Mouse (Mus musculus): Measurements from ENCODE around the gene Nudcd3. TPM values are rescaled to one million over a fixed set of nuclear protein-coding genes. Genes with fewer than 3 reads are reported as not detected.

The Nudcd3 gene
- polyA plus RNA-seq, 1 experiment from 2014 or later: 39.2 TPM

- Histone ChIP-seq H3K9me3 (ENCODE audit: low read length) (no peaks in the 10 kb centered on the region), H3K27me3 (ENCODE audit: insufficient read depth, low read length) (no peaks in the 10 kb centered on the region), H3K4me1 (ENCODE audit: insufficient read depth, low read length) (no peaks in the 10 kb centered on the region), H3K9ac (replicated peaks; ENCODE audit: low read length) (no peak overlapping the region), H3K36me3 (ENCODE audit: insufficient read depth, low read length) (no peaks in the 10 kb centered on the region), H3K4me3 (ENCODE audit: low read length) (no peak overlapping the region), H3K4me2 (replicated peaks; ENCODE audit: low read depth, low read length) (no peak overlapping the region), H3K27ac (ENCODE audit: low read length) (no peak overlapping the region)
- 95% methylated on average over 7 of the region's 7 CpGs for WGBS
- ATAC-seq (ENCODE audit: low FRiP score, low TSS enrichment): no peak
These were observed 35.4 kb downstream of the Nudcd3 start for GRCm38 (mm10) chr11:6164781-6165180.

GRCm38 (mm10) chr11:6163706-6164105, 36.5 kb downstream of the Nudcd3 start:
- Histone ChIP-seq H3K4me2 (replicated peaks; ENCODE audit: low read depth, low read length) (no peak overlapping the region), H3K36me3 (ENCODE audit: insufficient read depth, low read length) (no peaks in the 10 kb centered on the region), H3K9me3 (ENCODE audit: low read length) (no peaks in the 10 kb centered on the region), H3K27me3 (ENCODE audit: insufficient read depth, low read length) (no peaks in the 10 kb centered on the region), H3K9ac (replicated peaks; ENCODE audit: low read length) (no peak overlapping the region), H3K4me3 (ENCODE audit: low read length) (no peak overlapping the region), H3K27ac (ENCODE audit: low read length) (no peak overlapping the region), H3K4me1 (ENCODE audit: insufficient read depth, low read length) (no peaks in the 10 kb centered on the region)
- 85% methylated on average over 12 of the region's 12 CpGs for WGBS
- ATAC-seq (ENCODE audit: low FRiP score, low TSS enrichment): no peak

GRCm38 (mm10) chr11:6163062-6163461, 37.2 kb downstream of the Nudcd3 start:
- Histone ChIP-seq H3K4me2 (replicated peaks; ENCODE audit: low read depth, low read length) (no peak overlapping the region), H3K4me1 (ENCODE audit: insufficient read depth, low read length) (no peaks in the 10 kb centered on the region), H3K36me3 (ENCODE audit: insufficient read depth, low read length) (no peaks in the 10 kb centered on the region), H3K9me3 (ENCODE audit: low read length) (no peaks in the 10 kb centered on the region), H3K27ac (ENCODE audit: low read length) (no peak overlapping the region), H3K4me3 (ENCODE audit: low read length) (no peak overlapping the region), H3K27me3 (ENCODE audit: insufficient read depth, low read length) (no peaks in the 10 kb centered on the region), H3K9ac (replicated peaks; ENCODE audit: low read length) (no peak overlapping the region)
- ATAC-seq (ENCODE audit: low FRiP score, low TSS enrichment): no peak
- WGBS: 97% methylated on average over 3 of the region's 3 CpGs

- no peaks in the 10 kb centered on the region for H3K27me3 ChIP-seq (ENCODE audit: insufficient read depth, low read length)
- H3K9ac ChIP-seq (replicated peaks; ENCODE audit: low read length): no peak overlapping the region
- H3K4me3 ChIP-seq (ENCODE audit: low read length): no peak overlapping the region
- H3K27ac ChIP-seq (ENCODE audit: low read length): no peak overlapping the region
- no peaks in the 10 kb centered on the region for H3K9me3 ChIP-seq (ENCODE audit: low read length)
- H3K36me3 ChIP-seq (ENCODE audit: insufficient read depth, low read length): no peaks in the 10 kb centered on the region
- H3K4me1 ChIP-seq (ENCODE audit: insufficient read depth, low read length): no peaks in the 10 kb centered on the region
- no peak for ATAC-seq (ENCODE audit: low FRiP score, low TSS enrichment)
- no peak overlapping the region for H3K4me2 ChIP-seq (replicated peaks; ENCODE audit: low read depth, low read length)
These were observed 38.7 kb downstream of the Nudcd3 start for GRCm38 (mm10) chr11:6161549-6161948.

GRCm38 (mm10) chr11:6160663-6161271, 39.4 kb downstream of the Nudcd3 start:
- no peak overlapping the region for H3K9ac ChIP-seq (replicated peaks; ENCODE audit: low read length)
- WGBS: 78% methylated on average over 3 of the region's 3 CpGs
- ATAC-seq (ENCODE audit: low FRiP score, low TSS enrichment): no peak
- H3K4me3 ChIP-seq (ENCODE audit: low read length): no peak overlapping the region
- no peaks in the 10 kb centered on the region for H3K36me3 ChIP-seq (ENCODE audit: insufficient read depth, low read length)
- no peaks in the 10 kb centered on the region for H3K27me3 ChIP-seq (ENCODE audit: insufficient read depth, low read length)
- no peak overlapping the region for H3K4me2 ChIP-seq (replicated peaks; ENCODE audit: low read depth, low read length)
- H3K9me3 ChIP-seq (ENCODE audit: low read length): no peaks in the 10 kb centered on the region
- H3K27ac ChIP-seq (ENCODE audit: low read length): no peak overlapping the region
- no peaks in the 10 kb centered on the region for H3K4me1 ChIP-seq (ENCODE audit: insufficient read depth, low read length)

GRCm38 (mm10) chr11:6159704-6160275, 40.4 kb downstream of the Nudcd3 start:
- Histone ChIP-seq H3K27me3 (ENCODE audit: insufficient read depth, low read length) (no peaks in the 10 kb centered on the region), H3K4me1 (ENCODE audit: insufficient read depth, low read length) (no peaks in the 10 kb centered on the region), H3K4me2 (replicated peaks; ENCODE audit: low read depth, low read length) (no peak overlapping the region), H3K36me3 (ENCODE audit: insufficient read depth, low read length) (no peaks in the 10 kb centered on the region), H3K9me3 (ENCODE audit: low read length) (no peaks in the 10 kb centered on the region), H3K4me3 (ENCODE audit: low read length) (no peak overlapping the region), H3K27ac (ENCODE audit: low read length) (no peak overlapping the region), H3K9ac (replicated peaks; ENCODE audit: low read length) (no peak overlapping the region)
- no peak for ATAC-seq (ENCODE audit: low FRiP score, low TSS enrichment)
- WGBS: 87% methylated on average over 4 of the region's 4 CpGs

- Histone ChIP-seq H3K27me3 (ENCODE audit: insufficient read depth, low read length) (no peaks in the 10 kb centered on the region), H3K4me3 (ENCODE audit: low read length) (no peak overlapping the region), H3K9ac (replicated peaks; ENCODE audit: low read length) (no peak overlapping the region), H3K36me3 (ENCODE audit: insufficient read depth, low read length) (no peaks in the 10 kb centered on the region), H3K4me1 (ENCODE audit: insufficient read depth, low read length) (no peaks in the 10 kb centered on the region), H3K27ac (ENCODE audit: low read length) (no peak overlapping the region), H3K9me3 (ENCODE audit: low read length) (no peaks in the 10 kb centered on the region), H3K4me2 (replicated peaks; ENCODE audit: low read depth, low read length) (no peak overlapping the region)
- no peak for ATAC-seq (ENCODE audit: low FRiP score, low TSS enrichment)
- WGBS: 100% methylated on average over 1 of the region's 1 CpGs
These were observed 41.7 kb downstream of the Nudcd3 start for GRCm38 (mm10) chr11:6158515-6158914.

- 88% methylated on average over 5 of the region's 5 CpGs for WGBS
- H3K9ac ChIP-seq (replicated peaks; ENCODE audit: low read length): no peak overlapping the region
- no peak for ATAC-seq (ENCODE audit: low FRiP score, low TSS enrichment)
- H3K4me2 ChIP-seq (replicated peaks; ENCODE audit: low read depth, low read length): no peak overlapping the region
- H3K9me3 ChIP-seq (ENCODE audit: low read length): no peaks in the 10 kb centered on the region
- H3K4me1 ChIP-seq (ENCODE audit: insufficient read depth, low read length): no peaks in the 10 kb centered on the region
- no peak overlapping the region for H3K27ac ChIP-seq (ENCODE audit: low read length)
- H3K27me3 ChIP-seq (ENCODE audit: insufficient read depth, low read length): no peaks in the 10 kb centered on the region
- no peaks in the 10 kb centered on the region for H3K36me3 ChIP-seq (ENCODE audit: insufficient read depth, low read length)
- no peak overlapping the region for H3K4me3 ChIP-seq (ENCODE audit: low read length)
These were observed 43.1 kb downstream of the Nudcd3 start for GRCm38 (mm10) chr11:6157119-6157518.

- 86% methylated on average over 5 of the region's 5 CpGs for WGBS
- H3K4me2 ChIP-seq (replicated peaks; ENCODE audit: low read depth, low read length): no peak overlapping the region
- H3K4me3 ChIP-seq (ENCODE audit: low read length): no peak overlapping the region
- H3K27me3 ChIP-seq (ENCODE audit: insufficient read depth, low read length): no peaks in the 10 kb centered on the region
- H3K9me3 ChIP-seq (ENCODE audit: low read length): no peaks in the 10 kb centered on the region
- no peak for ATAC-seq (ENCODE audit: low FRiP score, low TSS enrichment)
- no peak overlapping the region for H3K27ac ChIP-seq (ENCODE audit: low read length)
- no peaks in the 10 kb centered on the region for H3K36me3 ChIP-seq (ENCODE audit: insufficient read depth, low read length)
- no peak overlapping the region for H3K9ac ChIP-seq (replicated peaks; ENCODE audit: low read length)
- H3K4me1 ChIP-seq (ENCODE audit: insufficient read depth, low read length): no peaks in the 10 kb centered on the region
These were observed 43.6 kb downstream of the Nudcd3 start for GRCm38 (mm10) chr11:6156651-6157050.

GRCm38 (mm10) chr11:6154211-6154701, 46.0 kb downstream of the Nudcd3 start:
- H3K36me3 ChIP-seq (ENCODE audit: insufficient read depth, low read length): peaks cover 12% of the 10 kb centered on the region
- H3K27ac ChIP-seq (ENCODE audit: low read length): no peak overlapping the region
- no peak overlapping the region for H3K4me2 ChIP-seq (replicated peaks; ENCODE audit: low read depth, low read length)
- no peak overlapping the region for H3K9ac ChIP-seq (replicated peaks; ENCODE audit: low read length)
- ATAC-seq (ENCODE audit: low FRiP score, low TSS enrichment): no peak
- no peaks in the 10 kb centered on the region for H3K9me3 ChIP-seq (ENCODE audit: low read length)
- H3K4me1 ChIP-seq (ENCODE audit: insufficient read depth, low read length): no peaks in the 10 kb centered on the region
- 66% methylated on average over 3 of the region's 3 CpGs for WGBS
- no peak overlapping the region for H3K4me3 ChIP-seq (ENCODE audit: low read length)
- H3K27me3 ChIP-seq (ENCODE audit: insufficient read depth, low read length): no peaks in the 10 kb centered on the region

Measured in kidney, embryonic 16.5 days (tissue).